Mouse (Mus musculus): ENCODE data around the gene Gdi1. TPM values are rescaled to one million over a fixed set of nuclear protein-coding genes. Genes with fewer than 3 reads are reported as not detected.
"Not testable (repeated sequence)": the region's sequence is repeated elsewhere in the genome, so short reads cannot be mapped to it uniquely, and the experiment has no call there.

Gene Gdi1
- polyA plus RNA-seq, 2 experiments from 2014 or later: 283 to 370 TPM

DNA sequence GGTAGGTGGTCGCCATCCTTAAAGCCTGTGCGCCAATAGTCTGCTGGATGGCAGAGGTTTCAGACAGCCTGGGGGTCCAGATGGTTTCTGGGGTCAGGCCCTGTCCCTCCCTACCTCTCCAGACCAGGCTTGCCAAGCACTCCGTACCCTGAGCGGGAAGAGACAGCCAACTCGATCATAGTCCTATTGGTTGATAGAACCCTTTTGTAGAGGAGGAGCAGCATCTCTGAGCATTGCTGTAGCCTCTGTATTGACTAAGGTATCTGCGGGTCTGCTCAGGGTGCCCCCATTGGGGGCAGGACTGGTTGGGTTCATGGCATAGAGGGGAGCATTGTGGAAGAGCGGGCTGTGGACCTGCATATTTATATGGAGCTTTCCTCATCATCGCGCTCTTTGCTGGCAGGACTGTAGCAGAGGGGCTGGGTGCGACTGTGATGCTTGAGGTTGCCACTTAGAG lies 24.4 kb downstream of the Gdi1 start:
- no peak for ATAC-seq

DNA sequence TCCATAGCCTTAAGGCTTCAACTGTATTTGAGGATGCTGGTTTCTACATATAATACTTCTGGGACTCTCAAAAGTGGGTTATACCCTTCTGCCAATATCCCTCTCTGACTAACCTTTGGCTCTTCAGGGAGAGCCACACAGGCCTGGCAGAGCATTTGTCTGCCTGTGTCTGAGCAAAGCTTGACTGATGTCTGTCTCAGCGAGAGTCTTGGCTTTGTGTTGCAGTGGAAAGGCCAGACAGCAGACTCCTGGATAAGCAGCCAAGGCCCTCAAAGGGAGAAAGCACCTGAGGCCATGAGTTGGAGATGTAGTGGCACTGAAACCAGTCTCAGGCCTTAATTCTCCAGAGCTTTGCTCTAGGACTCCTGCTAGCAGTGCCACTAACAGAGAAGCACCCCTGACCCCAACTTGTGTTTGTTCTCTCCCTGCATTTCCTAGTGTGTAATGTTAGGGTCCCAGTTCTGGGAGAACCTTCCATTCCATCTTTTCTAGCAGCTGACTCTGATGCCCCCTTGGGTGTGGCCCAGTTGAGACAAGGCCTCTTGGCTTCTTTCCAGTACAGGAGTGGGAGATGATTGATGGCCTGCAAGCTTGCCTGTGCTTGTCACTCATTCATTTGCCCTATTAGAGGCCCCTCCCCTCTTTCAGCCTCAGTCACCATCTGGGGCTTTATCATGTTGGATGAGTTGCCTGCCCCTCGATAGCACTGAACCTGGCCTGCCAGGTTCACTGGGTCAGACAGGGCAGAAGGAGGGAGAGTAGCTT lies 25.6 kb downstream of the Gdi1 start:
- no peak for ATAC-seq

DNA sequence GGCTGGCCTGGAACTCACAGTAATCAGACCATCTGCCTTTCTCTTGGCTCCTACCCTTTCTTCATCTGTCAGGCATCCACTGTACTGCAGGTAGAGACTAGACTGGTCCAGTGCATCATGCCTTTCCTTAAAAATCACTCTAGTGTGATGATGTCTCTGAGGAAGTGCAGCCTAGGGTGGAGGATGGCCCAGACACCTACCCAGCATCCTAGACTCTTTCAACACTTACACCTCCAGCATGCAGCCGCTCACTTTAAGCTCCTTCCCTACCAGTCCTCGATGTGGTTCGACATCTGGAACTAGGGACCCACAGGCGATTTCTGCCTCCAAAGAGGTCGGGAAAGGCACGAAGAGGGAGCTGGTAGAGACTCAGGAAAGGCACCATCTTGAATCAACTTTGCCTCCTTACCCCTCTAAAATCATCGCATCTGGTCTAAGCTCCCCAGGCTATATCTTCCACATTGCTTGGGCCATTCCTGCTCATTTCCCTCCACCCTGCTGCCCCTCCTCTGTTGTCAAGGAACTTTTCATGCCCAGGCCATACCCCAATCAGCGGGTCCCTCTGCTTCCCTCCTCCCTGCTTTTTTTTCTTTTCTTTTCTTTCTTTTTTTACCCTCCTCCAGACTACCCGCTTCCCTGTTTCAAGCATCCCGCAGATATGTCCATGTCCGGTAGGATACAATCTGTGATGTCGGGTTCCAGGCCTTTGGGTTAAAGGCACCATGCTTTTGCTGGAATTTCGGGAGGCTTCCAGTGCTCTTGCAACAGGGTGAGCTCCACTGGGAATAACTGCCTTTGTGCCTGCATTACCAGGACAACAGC lies 48.1 kb downstream of the Gdi1 start:
- peak; percentile 29 for ATAC-seq

DNA sequence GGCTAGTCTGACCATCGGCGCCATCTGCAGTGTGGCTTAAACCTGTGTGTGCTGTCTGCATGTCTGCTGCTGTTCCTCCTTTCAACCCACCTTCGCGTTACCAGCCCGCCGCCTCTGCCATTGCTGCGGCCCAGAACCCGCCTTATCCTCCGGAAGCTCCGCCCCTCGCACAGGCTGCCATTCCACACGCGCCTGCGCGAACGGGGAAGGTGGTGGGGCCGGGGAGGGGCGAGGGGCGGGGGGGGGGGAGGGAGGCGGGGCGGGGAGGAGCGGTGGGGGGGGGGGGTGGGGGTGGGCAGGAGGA lies 48.6 kb downstream of the Gdi1 start, which contains the start of gene Lage3:
TSS of gene Lage3 (minus strand) at position 152 of the 304 bp plus-strand sequence.
- peak; percentile 92 for ATAC-seq

DNA sequence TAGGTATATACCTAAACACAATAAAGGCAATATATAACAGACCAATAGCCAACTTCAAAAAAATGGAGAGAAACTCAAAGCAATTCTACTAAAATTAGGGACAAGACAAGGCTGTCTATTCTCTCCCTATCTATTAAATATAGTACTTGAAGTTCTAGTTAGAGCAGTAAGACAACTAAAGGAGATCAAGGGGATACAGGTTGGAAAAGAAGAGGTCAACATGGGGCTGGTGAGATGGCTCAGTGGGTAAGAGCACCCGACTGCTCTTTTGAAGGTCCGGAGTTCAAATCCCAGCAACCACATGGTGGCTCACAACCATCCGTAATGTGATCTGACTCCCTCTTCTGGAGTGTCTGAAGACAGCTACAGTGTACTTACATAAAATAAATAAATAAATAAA lies 52.3 kb downstream of the Gdi1 start:
- not testable (repeated sequence) for ATAC-seq

DNA sequence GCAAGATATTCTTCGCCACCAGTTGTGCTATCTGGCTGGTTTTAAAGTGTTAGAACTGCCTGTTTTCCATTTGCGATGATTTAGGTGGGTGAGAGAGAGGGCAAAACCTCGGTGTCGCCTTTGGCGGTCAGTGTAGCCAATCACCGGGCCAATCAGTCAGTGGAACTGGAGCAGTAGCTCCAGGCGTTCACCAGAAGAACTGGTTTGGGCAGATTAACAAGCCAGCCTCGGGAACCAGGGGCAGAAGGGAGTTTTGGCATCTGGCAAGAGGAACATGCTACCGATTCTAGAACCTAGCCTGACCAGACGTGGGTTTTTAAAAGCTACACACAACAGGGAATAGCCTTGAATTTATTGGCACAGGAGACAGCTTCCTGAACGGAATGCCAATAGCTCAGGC lies 54.4 kb downstream of the Gdi1 start:
- no peak for ATAC-seq

Other genes starting within 250 kb of the Gdi1 start
- not detected for gene Opn1mw, start 177.5 kb upstream of the Gdi1 start, polyA plus RNA-seq (2017; shearing (Covaris generic))
- 10 to 100 TPM; 19.9 to 20.2 TPM for gene Mecp2, start 169.6 kb upstream of the Gdi1 start, polyA plus RNA-seq (2017; shearing (Covaris generic))
- gene Tex28, start 137.2 kb upstream of the Gdi1 start, polyA plus RNA-seq (2017; shearing (Covaris generic)): not detected
- 1 to 10 TPM; 2.9 to 3.1 TPM for gene Tktl1, start 127.7 kb upstream of the Gdi1 start, polyA plus RNA-seq (2017; shearing (Covaris generic))
- gene Flna, start 55.2 kb upstream of the Gdi1 start, polyA plus RNA-seq (2017; shearing (Covaris generic)): 100 to 1,000 TPM; 199 to 249 TPM
- gene Emd, start 50.3 kb upstream of the Gdi1 start, polyA plus RNA-seq (2017; shearing (Covaris generic)): 10 to 100 TPM; 35.0 to 53.2 TPM
- 1,000 to 10,000 TPM in 1 of 2 experiments, 100 to 1,000 TPM in 1; 597 to 1,460 TPM for gene Rpl10, start 34.2 kb upstream of the Gdi1 start, polyA plus RNA-seq (2017; shearing (Covaris generic))
- 10 to 100 TPM; 54.0 to 68.6 TPM for gene Taz, start 23.1 kb upstream of the Gdi1 start, polyA plus RNA-seq (2017; shearing (Covaris generic))
- gene Dnase1l1, start 22.7 kb upstream of the Gdi1 start, polyA plus RNA-seq (2017; shearing (Covaris generic)): 10 to 100 TPM; 23.0 to 31.1 TPM
- 100 to 1,000 TPM; 165 to 225 TPM for gene Atp6ap1, start 7.9 kb upstream of the Gdi1 start, polyA plus RNA-seq (2017; shearing (Covaris generic))
- 10 to 100 TPM; 65.9 to 68.7 TPM for gene Fam50a, start 8.0 kb downstream of the Gdi1 start, polyA plus RNA-seq (2017; shearing (Covaris generic))
- gene Plxna3, start 24.1 kb downstream of the Gdi1 start, polyA plus RNA-seq (2017; shearing (Covaris generic)): 1 to 10 TPM; 3.2 to 7.9 TPM
- 10 to 100 TPM; 60.3 to 62.7 TPM for gene Lage3, start 48.6 kb downstream of the Gdi1 start, polyA plus RNA-seq (2017; shearing (Covaris generic))
- 10 to 100 TPM; 60.0 to 78.5 TPM for gene Ubl4a, start 68.2 kb downstream of the Gdi1 start, polyA plus RNA-seq (2017; shearing (Covaris generic))
- 10 to 100 TPM; 21.5 to 34.2 TPM for gene Slc10a3, start 68.4 kb downstream of the Gdi1 start, polyA plus RNA-seq (2017; shearing (Covaris generic))
- 10 to 100 TPM; 28.6 to 47.0 TPM for gene Fam3a, start 88.3 kb downstream of the Gdi1 start, polyA plus RNA-seq (2017; shearing (Covaris generic))
- gene Ikbkg, start 88.3 kb downstream of the Gdi1 start, polyA plus RNA-seq (2017; shearing (Covaris generic)): 10 to 100 TPM; 44.7 to 65.1 TPM
- 10 to 100 TPM; 33.3 to 41.4 TPM for gene G6pdx, start 124.2 kb downstream of the Gdi1 start, polyA plus RNA-seq (2017; shearing (Covaris generic))
- gene Gm6880, start 176.4 kb downstream of the Gdi1 start, polyA plus RNA-seq (2017; shearing (Covaris generic)): not detected